Mouse (Mus musculus): ENCODE data around the gene Cd55b. TPM values are rescaled to one million over a fixed set of nuclear protein-coding genes. Genes with fewer than 3 reads are reported as not detected.
A peak's percentile ranks its signal among the peaks of the same experiment; 100 is the strongest.
"Not testable (repeated sequence)": the region's sequence is repeated elsewhere in the genome, so short reads cannot be mapped to it uniquely, and the experiment has no call there.

Cd55b gene
- total RNA-seq (2021), result under 1 TPM; 0.42 to 0.57 TPM
- long read RNA-seq, experiment 1, result 0 reads
- long read RNA-seq, experiment 2, result 0 reads

DNA sequence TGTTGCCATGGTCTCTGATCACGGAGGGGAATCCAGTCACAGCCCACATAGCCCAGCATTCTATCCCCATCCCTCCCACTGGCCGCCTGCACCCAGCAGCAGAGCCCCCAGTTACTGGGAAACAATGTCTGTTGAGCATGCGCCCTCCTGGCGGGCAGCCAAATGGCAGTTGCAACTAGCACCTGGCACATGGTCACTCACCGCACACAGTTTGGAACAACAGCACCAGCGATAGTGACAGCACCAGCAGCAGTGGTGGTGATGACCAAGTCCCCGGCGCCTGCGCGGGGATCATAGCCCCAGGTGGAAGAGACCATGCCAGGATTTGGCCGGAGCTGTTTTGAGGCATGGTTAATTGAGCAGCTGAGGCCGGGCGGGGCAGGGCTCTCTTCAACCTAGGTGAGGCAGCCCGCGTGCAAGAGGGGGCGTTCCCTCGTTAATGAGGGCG lies at the start of gene Cd55b:
Gene Cd55b (minus strand): TSS at position 346 of the 448 bp plus-strand sequence.
- no peak within 1 kb of the TSS for H3K4me3 ChIP-seq
- peak; percentile 11 for DNase-seq (ENCODE audit: extremely low spot score in 1 of 2, low spot score in 2 of 2)
- TF ChIP-seq CTCF (IDR thresholded peaks at IDR 0.05), result no peak
- H3K27ac ChIP-seq, result no peak within 1 kb of the TSS
- intact Hi-C loops (cut with DNase I), result no loop called here

DNA sequence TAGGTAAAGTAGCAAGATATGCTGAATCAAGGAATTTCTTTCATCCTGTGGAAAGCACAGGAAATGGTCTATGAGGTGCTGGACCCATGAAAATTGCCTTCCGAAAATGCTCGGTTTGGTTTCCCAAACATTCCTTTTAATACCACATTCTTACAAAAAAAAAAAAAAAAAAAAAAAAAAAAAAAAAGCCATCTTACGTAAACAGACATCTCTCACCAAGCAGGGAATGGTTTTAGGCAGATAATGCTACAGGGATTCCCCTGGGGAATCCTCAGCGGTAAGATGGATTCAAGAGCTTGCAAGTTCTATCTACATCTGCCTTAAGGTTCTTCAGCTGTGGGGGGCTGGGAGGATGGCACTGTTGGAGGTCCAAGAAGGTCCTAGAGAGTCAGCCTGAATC lies 47.3 kb upstream of the Cd55b start:
- no peak for DNase-seq (ENCODE audit: extremely low spot score in 1 of 2, low spot score in 2 of 2)
- no peak overlapping the region for H3K4me3 ChIP-seq
- intact Hi-C loops (cut with DNase I), result no loop called here
- H3K27ac ChIP-seq, result no peak overlapping the region
- no peak for TF ChIP-seq CTCF (IDR thresholded peaks at IDR 0.05)

DNA sequence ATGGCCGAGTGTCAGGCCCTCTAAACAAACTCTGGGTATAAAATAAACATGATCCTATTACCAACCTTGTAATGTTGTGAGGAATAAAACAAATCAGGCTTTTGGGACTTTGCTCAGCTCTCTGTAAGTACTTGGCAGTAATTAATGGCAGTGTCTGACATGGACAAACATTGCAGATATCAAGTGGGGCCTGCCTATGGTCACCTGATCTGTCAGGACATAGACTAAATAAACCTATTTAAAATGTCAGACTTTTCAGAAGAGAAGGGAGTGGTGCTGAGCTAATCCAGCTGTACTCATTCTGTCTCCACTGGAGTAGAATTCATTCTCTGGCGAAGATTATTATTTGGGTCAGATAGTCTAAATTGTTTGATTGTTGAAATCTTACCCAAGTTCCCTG lies 44.6 kb upstream of the Cd55b start:
- DNase-seq (ENCODE audit: extremely low spot score in 1 of 2, low spot score in 2 of 2), result no peak
- intact Hi-C loops (cut with DNase I), result no loop called here
- Histone ChIP-seq H3K27ac (no peak overlapping the region), H3K4me3 (no peak overlapping the region)
- no peak for TF ChIP-seq CTCF (IDR thresholded peaks at IDR 0.05)

- DNase-seq (ENCODE audit: extremely low spot score in 1 of 2, low spot score in 2 of 2), result no peak
- intact Hi-C loops (cut with DNase I), result no loop called here
- H3K27ac ChIP-seq, result no peak overlapping the region
Measured at GRCm38 (mm10) chr1:130464173-130464572, 41.4 kb upstream of the Cd55b start.

DNA sequence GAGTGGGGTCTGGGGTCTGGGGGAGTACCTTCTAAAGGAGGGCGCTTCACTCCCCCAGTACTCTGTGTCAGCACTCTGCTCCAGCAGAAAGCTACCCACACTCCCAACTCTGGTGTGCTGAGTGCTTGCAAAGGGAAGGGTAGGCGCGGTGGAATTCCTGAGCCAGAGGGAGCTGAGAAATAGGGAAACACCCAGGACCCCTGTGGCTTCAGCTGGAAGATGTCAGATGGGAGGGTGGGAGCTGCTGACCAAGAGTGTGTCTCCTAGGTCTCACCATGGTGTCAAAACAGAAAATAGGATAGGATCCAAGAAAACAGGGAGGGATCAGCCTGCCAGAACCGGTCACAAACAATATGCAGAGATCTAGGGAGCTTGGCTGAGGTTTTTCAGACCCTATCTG lies 40.1 kb upstream of the Cd55b start:
- intact Hi-C loops (cut with DNase I), result no loop called here
- Histone ChIP-seq H3K27ac (peak overlapping the region; percentile 77), H3K4me3 (peak overlapping the region; percentile 64)
- DNase-seq (ENCODE audit: extremely low spot score in 1 of 2, low spot score in 2 of 2), result peak in 1 of 2 experiments; percentile 31
- no peak for TF ChIP-seq CTCF (IDR thresholded peaks at IDR 0.05)

More at GRCm38 (mm10) chr1:130464173-130464572, 41.4 kb upstream of the Cd55b start:
- H3K4me3 ChIP-seq, result no peak overlapping the region
- no peak for TF ChIP-seq CTCF (IDR thresholded peaks at IDR 0.05)

- DNase-seq (ENCODE audit: extremely low spot score in 1 of 2, low spot score in 2 of 2), result peak; percentile 83 to 89
- peak; percentile 72 for TF ChIP-seq CTCF (IDR thresholded peaks at IDR 0.05)
- intact Hi-C loops (cut with DNase I), result no loop called here
- Histone ChIP-seq H3K27ac (peak within 1 kb of the TSS; percentile 77), H3K4me3 (peak within 1 kb of the TSS; percentile 64)
Measured at GRCm38 (mm10) chr1:130462084-130462861, 39.5 kb upstream of the Cd55b start, which contains the start of gene Cd55. Cd55 (minus strand) TSS chr1:130462744.

- H3K27ac ChIP-seq, result no peak overlapping the region
- TF ChIP-seq CTCF (IDR thresholded peaks at IDR 0.05), result no peak
- no peak for DNase-seq (ENCODE audit: extremely low spot score in 1 of 2, low spot score in 2 of 2)
- intact Hi-C loops (cut with DNase I), result no loop called here
- H3K4me3 ChIP-seq, result no peak overlapping the region
Measured at GRCm38 (mm10) chr1:130455111-130455510, 32.3 kb upstream of the Cd55b start.

- H3K27ac ChIP-seq; DNase-seq (ENCODE audit: extremely low spot score in 1 of 2, low spot score in 2 of 2); intact Hi-C loops (cut with DNase I); H3K4me3 ChIP-seq: not testable (repeated sequence)
Measured at GRCm38 (mm10) chr1:130442930-130443329, 20.1 kb upstream of the Cd55b start.

GRCm38 (mm10) chr1:130430920-130431319 lies 8.1 kb upstream of the Cd55b start:
- H3K27ac ChIP-seq, result no peak overlapping the region
- no peak for DNase-seq (ENCODE audit: extremely low spot score in 1 of 2, low spot score in 2 of 2)
- no peak overlapping the region for H3K4me3 ChIP-seq
- TF ChIP-seq CTCF (IDR thresholded peaks at IDR 0.05), result no peak
- intact Hi-C loops (cut with DNase I), result no loop called here

GRCm38 (mm10) chr1:130428667-130429066 lies 5.9 kb upstream of the Cd55b start:
- intact Hi-C loops (cut with DNase I); H3K4me3 ChIP-seq; H3K27ac ChIP-seq; DNase-seq (ENCODE audit: extremely low spot score in 1 of 2, low spot score in 2 of 2): not testable (repeated sequence)

DNA sequence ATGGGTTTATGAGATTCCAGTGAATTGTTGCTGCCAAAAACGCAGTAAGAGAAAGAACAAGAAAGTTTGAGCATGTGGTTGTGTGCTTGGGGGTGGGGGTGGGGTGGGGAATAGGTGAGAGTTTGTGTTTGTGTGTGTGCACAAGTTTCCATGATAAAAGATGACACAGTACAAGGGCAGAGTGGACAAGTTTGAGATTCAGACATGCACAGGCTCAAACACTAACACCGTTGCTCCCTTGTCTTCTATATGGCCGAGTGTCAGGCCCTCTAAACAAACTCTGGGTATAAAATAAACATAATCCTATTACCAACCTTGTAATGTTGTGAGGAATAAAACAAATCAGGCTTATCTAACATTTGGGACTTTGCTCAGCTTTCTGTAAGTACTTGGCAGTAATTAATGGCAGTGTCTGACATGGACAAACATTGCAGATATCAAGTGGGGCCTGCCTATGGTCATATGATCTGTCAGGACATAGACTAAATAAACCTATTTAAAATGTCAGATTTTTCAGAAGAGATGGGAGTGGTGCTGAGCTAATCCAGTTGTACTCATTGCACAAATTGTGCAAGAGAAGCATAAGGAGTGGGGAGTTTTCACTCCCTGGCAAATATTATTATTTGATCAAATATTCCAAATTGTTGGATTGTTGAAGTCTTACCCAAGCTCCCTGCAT lies 4.5 kb upstream of the Cd55b start:
- H3K4me3 ChIP-seq; intact Hi-C loops (cut with DNase I); DNase-seq (ENCODE audit: extremely low spot score in 1 of 2, low spot score in 2 of 2); H3K27ac ChIP-seq: not testable (repeated sequence)

DNA sequence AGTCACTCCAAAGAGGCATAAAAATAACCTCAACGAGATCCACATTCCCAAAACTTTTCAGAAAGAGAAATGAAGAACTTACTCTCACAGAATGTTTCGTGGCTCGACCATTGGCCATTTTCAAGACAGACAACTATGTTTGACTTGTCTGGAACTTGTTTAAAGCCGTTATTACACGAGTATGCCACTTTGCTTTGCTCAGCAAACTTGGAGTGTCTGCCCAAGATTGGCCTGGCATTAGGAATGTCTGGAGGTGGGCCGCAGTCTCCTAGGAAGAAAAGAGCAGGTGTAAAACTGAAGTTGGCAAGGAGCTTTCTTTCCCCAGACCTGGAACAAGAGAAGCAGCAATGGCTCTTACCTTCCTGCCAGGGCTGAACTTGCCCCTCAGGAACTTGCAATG lies 776 bp downstream of the Cd55b start:
- H3K27ac ChIP-seq; DNase-seq (ENCODE audit: extremely low spot score in 1 of 2, low spot score in 2 of 2); H3K4me3 ChIP-seq; intact Hi-C loops (cut with DNase I): not testable (repeated sequence)

- DNase-seq (ENCODE audit: extremely low spot score in 1 of 2, low spot score in 2 of 2); intact Hi-C loops (cut with DNase I); H3K27ac ChIP-seq; H3K4me3 ChIP-seq: not testable (repeated sequence)
Measured at GRCm38 (mm10) chr1:130397109-130397508, 25.7 kb downstream of the Cd55b start.

GRCm38 (mm10) chr1:130387282-130387681 lies 35.5 kb downstream of the Cd55b start:
- H3K27ac ChIP-seq; H3K4me3 ChIP-seq; DNase-seq (ENCODE audit: extremely low spot score in 1 of 2, low spot score in 2 of 2); intact Hi-C loops (cut with DNase I): not testable (repeated sequence)
